Mouse (Mus musculus) E14TG2a.4 (cell line): ENCODE results near the gene Alkbh4.

Experiments
- CTCF ChIP-seq: conservative IDR thresholded peaks from 2 replicates; pipeline ENCODE4 v1.5.1; 2014; ENCODE audit warnings: low read length
- POU5F1 ChIP-seq: IDR thresholded peaks from 2 replicates; pipeline ENCODE4 v1.6.1; 2014; ENCODE audit warnings: low read length, borderline replicate concordance

- peak; percentile 99 for TF ChIP-seq CTCF
- TF ChIP-seq POU5F1: no peak
Observed at GRCm38 (mm10) chr5:136104511-136104910, 31.4 kb upstream of the Alkbh4 start.
